Mouse (Mus musculus) urinary bladder, postnatal 36 days (tissue): ENCODE results near the gene Nmb.
A peak's percentile ranks its signal among the peaks of the same experiment; 100 is the strongest.
"Not testable (repeated sequence)": the region's sequence is repeated elsewhere in the genome, so short reads cannot be mapped to it uniquely, and the experiment has no call there.

Experiments used
- DNase-seq, 2 experiments: peaks; one replicate each; pipeline ENCODE4 v3.0.0; 2022; ENCODE audit warnings: low spot score in 2 of 2, mixed read lengths in 1 of 2

Gene Nmb

GRCm38 (mm10) chr7:80904921-80905515, at the start of gene Nmb:
Gene Nmb (minus strand): TSS chr7:80905076.
- peak; percentile 49 to 63 for DNase-seq

GRCm38 (mm10) chr7:80954251-80954650, 49.4 kb upstream of the Nmb start:
- DNase-seq, result no peak

GRCm38 (mm10) chr7:80952140-80952539, 47.3 kb upstream of the Nmb start:
- DNase-seq, result no peak

- no peak for DNase-seq
These were observed 46.6 kb upstream of the Nmb start for GRCm38 (mm10) chr7:80951461-80951860.

- peak; percentile 92 to 93 for DNase-seq
These were observed 42.8 kb upstream of the Nmb start, which contains the start of gene Sec11a for GRCm38 (mm10) chr7:80947445-80948350. Gene Sec11a (minus strand): TSS chr7:80947780.

- DNase-seq, result no peak
These were observed 34.9 kb upstream of the Nmb start for GRCm38 (mm10) chr7:80939808-80940207.

- DNase-seq, result not testable (repeated sequence)
These were observed 32.4 kb upstream of the Nmb start for GRCm38 (mm10) chr7:80937304-80937666.

- DNase-seq, result not testable (repeated sequence)
These were observed 31.9 kb upstream of the Nmb start for GRCm38 (mm10) chr7:80936617-80937303.

GRCm38 (mm10) chr7:80935834-80936233, 31.0 kb upstream of the Nmb start:
- DNase-seq, result no peak

GRCm38 (mm10) chr7:80932777-80933176, 27.9 kb upstream of the Nmb start:
- no peak for DNase-seq

- DNase-seq, result no peak
These were observed 26.8 kb upstream of the Nmb start for GRCm38 (mm10) chr7:80931618-80932207.

GRCm38 (mm10) chr7:80923165-80923564, 18.3 kb upstream of the Nmb start:
- DNase-seq, result no peak

GRCm38 (mm10) chr7:80919647-80920008, 14.8 kb upstream of the Nmb start:
- DNase-seq, result no peak

GRCm38 (mm10) chr7:80918982-80919646, 14.2 kb upstream of the Nmb start:
- DNase-seq, result no peak

- no peak for DNase-seq
These were observed 13.1 kb upstream of the Nmb start for GRCm38 (mm10) chr7:80917916-80918465.

- DNase-seq, result no peak
These were observed 7.6 kb upstream of the Nmb start for GRCm38 (mm10) chr7:80912496-80912895.

GRCm38 (mm10) chr7:80911053-80911452, 6.2 kb upstream of the Nmb start:
- DNase-seq, result no peak

GRCm38 (mm10) chr7:80903625-80904422, 1.1 kb downstream of the Nmb start:
- DNase-seq, result no peak

GRCm38 (mm10) chr7:80901541-80902274, 3.2 kb downstream of the Nmb start:
- no peak for DNase-seq
